Mouse (Mus musculus) hindbrain, embryonic 14.5 days (tissue): ENCODE measurements at regions not wholly inside any gene's neighbourhood (a gene's known extent, or its start where the extent isn't known, plus 50 kb on each side); places are given as distances from the start of the nearest gene placed in this dataset.

ENCODE experiments used
- ATAC-seq: fragments of 200-750 bp; cut with Nextera tagmentation; 2 replicates; pipeline ENCODE4 v1.8.0; 2017; ENCODE audit warnings: moderate number of reproducible peaks, mild to moderate bottlenecking, moderate TSS enrichment, moderate library complexity; ENCODE audit not compliant: low FRiP score
- DNase-seq: peaks from one replicate; pipeline ENCODE4 v3.0.0-alpha.2; 2015; ENCODE audit warnings: low spot score
- H3K27ac ChIP-seq: fragments of 300-500 bp; sonication (generic); 2 replicates; pipeline ENCODE4 v1.5.1; 2014; ENCODE audit warnings: mild to moderate bottlenecking, moderate library complexity
- H3K27me3 ChIP-seq: fragments of 300-500 bp; sonication (generic); 2 replicates; pipeline ENCODE4 v1.6.1; 2014; ENCODE audit warnings: mild to moderate bottlenecking, low read length, mixed read lengths; ENCODE audit not compliant: control insufficient read depth, insufficient read depth
- H3K36me3 ChIP-seq: fragments of 300-500 bp; sonication (generic); replicated peaks from 2 replicates; pipeline ENCODE4 v1.6.1; 2014; ENCODE audit not compliant: control insufficient read depth, insufficient read depth
- H3K4me1 ChIP-seq: fragments of 300-500 bp; sonication (generic); replicated peaks from 2 replicates; pipeline ENCODE4 v1.6.1; 2014; ENCODE audit warnings: antibody characterized with exemption, low read length, mixed read lengths; ENCODE audit not compliant: control insufficient read depth, insufficient read depth
- H3K4me2 ChIP-seq: fragments of 300-500 bp; sonication (generic); replicated peaks from 2 replicates; pipeline ENCODE4 v1.6.1; 2014; ENCODE audit warnings: mild to moderate bottlenecking, moderate library complexity
- H3K4me3 ChIP-seq: fragments of 300-500 bp; sonication (generic); replicated peaks from 2 replicates; pipeline ENCODE4 v1.5.1; 2014; ENCODE audit warnings: mild to moderate bottlenecking, low read length
- H3K9ac ChIP-seq: fragments of 300-500 bp; sonication (generic); 2 replicates; pipeline ENCODE4 v1.6.1; 2014
- H3K9me3 ChIP-seq: fragments of 300-500 bp; sonication (generic); 2 replicates; pipeline ENCODE4 v1.6.1; 2016; ENCODE audit warnings: low read length; ENCODE audit not compliant: control insufficient read depth
- WGBS: fragments of 180-500 bp; shearing (Covaris S2); extraction: QIAGEN DNeasy Blood & Tissue Kit; methylation state at CpG from one replicate; pipeline ENCODE4 v1.1.7; 2014; 5-methylcytosine and 5-hydroxymethylcytosine counted together

DNA sequence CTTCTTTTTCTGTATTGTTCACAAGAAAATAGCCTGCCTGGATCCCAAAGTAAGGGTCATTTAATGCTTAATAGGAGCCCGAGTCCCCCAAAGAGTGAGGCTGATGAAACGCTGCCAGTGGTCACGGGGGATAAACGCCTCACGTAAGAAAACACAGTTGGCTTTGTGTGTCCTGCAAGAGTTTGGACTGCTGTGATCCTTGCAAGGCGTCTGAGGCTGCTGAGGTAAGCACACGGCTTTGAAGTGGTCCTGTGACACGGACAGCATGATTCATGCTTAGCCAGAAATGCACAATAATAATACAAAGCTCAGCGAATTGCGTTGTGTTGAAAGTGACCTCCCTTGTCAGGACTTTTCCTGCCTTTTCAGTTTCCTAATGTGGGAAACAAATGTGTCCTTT lies 158.8 kb downstream of the Lyplal1 start:
- WGBS: 49% methylated on average over 10 of the region's 10 CpGs
- Histone ChIP-seq H3K9me3 (no peaks in the 10 kb centered on the region), H3K36me3 (no peaks in the 10 kb centered on the region), H3K9ac (no peak overlapping the region), H3K4me2 (0 out of 2 replicates have a peak overlapping the region, but pooled peaks have one; percentile 0), H3K27me3 (no peaks in the 10 kb centered on the region; the same call in 1 of the 2 replicates), H3K4me1 (no peaks in the 10 kb centered on the region), H3K27ac (no peak overlapping the region), H3K4me3 (no peak overlapping the region)
- ATAC-seq (no peak), DNase-seq (no peak)

DNA sequence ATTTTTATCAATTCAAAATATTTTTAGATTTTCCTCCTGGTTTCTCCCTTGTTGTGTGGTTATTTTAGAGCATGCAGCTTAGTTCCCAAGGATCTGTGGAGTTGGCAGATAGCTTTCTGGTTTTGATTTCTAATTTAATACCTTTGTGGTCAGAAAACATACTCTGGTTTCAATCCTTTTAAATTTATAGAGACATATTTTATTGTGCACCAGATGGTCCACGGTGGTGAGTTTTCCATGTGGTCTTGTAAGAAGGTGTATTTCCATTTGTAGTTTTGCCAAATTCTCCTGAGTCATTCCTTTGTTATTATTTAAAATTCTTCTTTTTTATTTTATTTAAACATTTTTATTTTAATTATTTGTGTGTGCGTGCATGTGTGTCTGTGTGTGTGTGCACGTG lies 154.5 kb downstream of the Lyplal1 start:
- no peak for DNase-seq

DNA sequence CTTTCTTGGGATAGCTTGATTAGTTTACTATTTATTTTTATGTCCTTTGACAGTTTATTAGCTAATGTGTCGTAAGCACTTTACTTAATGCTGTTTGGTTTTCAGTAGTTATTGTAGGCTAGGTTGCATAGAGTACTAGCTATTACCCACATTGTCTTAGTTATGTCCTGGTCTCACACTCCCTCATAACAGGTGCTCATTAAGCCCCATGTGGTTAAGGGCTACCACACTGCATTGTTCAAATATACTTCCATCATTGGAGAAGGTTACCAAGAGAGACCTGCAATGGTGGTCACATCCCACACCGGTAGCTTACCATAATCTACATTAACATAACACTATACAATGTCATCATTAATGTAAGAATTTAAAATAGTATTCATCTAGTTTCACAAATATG lies 153.3 kb downstream of the Lyplal1 start:
- WGBS: 94% methylated on average over 2 of the region's 2 CpGs
- ATAC-seq: no peak
- Histone ChIP-seq H3K36me3 (no peaks in the 10 kb centered on the region), H3K27ac (no peak overlapping the region), H3K4me1 (no peaks in the 10 kb centered on the region), H3K4me2 (no peak overlapping the region), H3K9me3 (no peaks in the 10 kb centered on the region), H3K27me3 (no peaks in the 10 kb centered on the region; the same call in 1 of the 2 replicates), H3K9ac (no peak overlapping the region), H3K4me3 (no peak overlapping the region)
- no peak for DNase-seq

More for the DNA sequence above, 154.5 kb downstream of the Lyplal1 start:
- 94% methylated on average over 3 of the region's 3 CpGs for WGBS
- Histone ChIP-seq H3K27ac (no peak overlapping the region), H3K9me3 (no peaks in the 10 kb centered on the region), H3K4me1 (no peaks in the 10 kb centered on the region), H3K9ac (no peak overlapping the region), H3K27me3 (no peaks in the 10 kb centered on the region; the same call in 1 of the 2 replicates), H3K36me3 (no peaks in the 10 kb centered on the region), H3K4me3 (no peak overlapping the region), H3K4me2 (no peak overlapping the region)
- no peak for ATAC-seq

DNA sequence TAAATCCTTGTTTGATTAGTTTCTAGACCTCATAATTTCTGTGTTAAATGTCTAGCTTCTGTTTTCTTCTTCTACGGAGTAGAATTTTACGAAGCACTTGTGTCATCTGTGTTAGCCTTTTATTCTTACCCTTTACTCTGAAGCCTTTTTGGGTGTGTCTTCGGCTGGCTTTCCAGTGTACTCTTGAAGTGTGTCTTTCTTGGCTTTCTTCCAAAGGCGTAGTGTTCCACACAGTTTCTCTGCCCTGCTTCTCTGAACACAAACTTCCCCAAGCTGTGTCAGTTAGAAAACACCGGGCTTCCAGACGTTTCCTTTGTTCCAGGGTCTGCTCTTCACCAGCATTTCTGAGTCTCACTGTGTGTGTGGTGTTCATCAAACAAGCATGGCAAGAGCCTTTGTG lies 152.7 kb downstream of the Lyplal1 start:
- no peaks in the 10 kb centered on the region for H3K9me3 ChIP-seq
- ATAC-seq (no peak), DNase-seq (no peak)
- no peak overlapping the region for H3K9ac ChIP-seq
- H3K4me3 ChIP-seq: no peak overlapping the region
- WGBS: 58% methylated on average over 6 of the region's 6 CpGs
- no peaks in the 10 kb centered on the region for H3K4me1 ChIP-seq
- no peak overlapping the region for H3K27ac ChIP-seq
- H3K4me2 ChIP-seq: no peak overlapping the region
- H3K27me3 ChIP-seq: no peaks in the 10 kb centered on the region; the same call in 1 of the 2 replicates
- no peaks in the 10 kb centered on the region for H3K36me3 ChIP-seq

DNA sequence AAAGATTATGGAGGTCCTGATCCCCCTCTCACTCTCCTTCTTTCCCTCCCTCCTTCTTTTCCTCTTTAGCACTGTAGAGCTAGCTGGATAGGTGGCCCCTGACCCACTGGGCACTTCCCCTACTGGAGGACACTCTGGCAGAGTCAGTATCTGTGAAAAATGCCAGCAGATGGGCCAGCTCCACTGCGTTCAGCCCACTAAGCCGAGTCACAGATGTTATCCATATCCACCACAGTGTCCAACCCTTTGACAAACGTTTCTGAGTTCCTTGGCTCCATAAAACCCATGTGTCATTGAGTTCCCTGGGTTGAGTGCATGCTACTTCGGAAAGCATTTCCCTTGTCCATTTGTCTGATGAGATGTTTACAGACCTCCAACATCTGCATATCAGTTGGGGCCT lies 149.9 kb downstream of the Lyplal1 start:
- WGBS: 96% methylated on average over 4 of the region's 4 CpGs
- Histone ChIP-seq H3K4me2 (no peak overlapping the region), H3K27ac (no peak overlapping the region), H3K4me1 (no peaks in the 10 kb centered on the region), H3K4me3 (no peak overlapping the region), H3K36me3 (no peaks in the 10 kb centered on the region), H3K9me3 (no peaks in the 10 kb centered on the region), H3K27me3 (no peaks in the 10 kb centered on the region), H3K9ac (no peak overlapping the region)
- DNase-seq (no peak), ATAC-seq (no peak)

DNA sequence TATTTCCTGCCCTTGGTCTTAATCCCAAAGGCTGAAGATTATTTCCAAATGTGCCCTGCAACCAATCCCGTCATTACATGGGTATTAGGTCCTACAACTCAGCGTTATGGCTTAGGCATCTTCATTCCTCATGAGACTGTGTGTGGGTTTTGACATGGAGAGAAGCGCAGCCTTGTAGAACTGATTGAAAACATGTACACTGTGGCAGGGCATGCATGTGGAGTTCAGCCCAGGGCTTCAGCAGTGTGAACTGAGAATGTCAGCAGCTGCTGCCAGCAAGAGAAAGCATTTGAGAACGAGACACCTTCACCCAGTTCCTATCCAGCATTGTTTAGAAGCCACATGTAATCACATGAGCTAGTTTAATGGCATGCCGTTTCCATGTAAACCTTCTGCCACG lies 149.3 kb downstream of the Lyplal1 start:
- H3K4me3 ChIP-seq: no peak overlapping the region
- no peak overlapping the region for H3K4me2 ChIP-seq
- no peaks in the 10 kb centered on the region for H3K36me3 ChIP-seq
- no peaks in the 10 kb centered on the region for H3K27me3 ChIP-seq
- H3K4me1 ChIP-seq: no peaks in the 10 kb centered on the region
- no peaks in the 10 kb centered on the region for H3K9me3 ChIP-seq
- no peak for ATAC-seq
- no peak overlapping the region for H3K27ac ChIP-seq
- 81% methylated on average over 6 of the region's 6 CpGs for WGBS
- H3K9ac ChIP-seq: no peak overlapping the region
- DNase-seq: no peak

DNA sequence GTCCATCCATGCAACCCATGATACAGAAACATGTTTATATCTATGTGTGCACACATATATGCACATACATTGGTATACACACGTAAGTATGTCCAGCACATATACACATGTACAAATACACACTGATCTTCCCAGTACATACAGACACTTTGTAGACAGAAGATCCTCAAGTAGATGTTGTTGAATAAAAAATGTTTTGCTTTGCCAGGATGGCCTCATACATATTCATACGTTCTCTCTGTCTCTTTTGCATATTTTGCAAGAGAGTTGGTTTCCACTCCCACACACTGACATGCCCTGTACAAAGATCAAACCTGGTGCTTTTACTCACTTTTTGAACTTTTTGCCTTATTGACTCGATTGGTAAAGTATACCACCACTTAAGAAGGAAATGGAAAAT lies 148.5 kb downstream of the Lyplal1 start:
- no peaks in the 10 kb centered on the region for H3K9me3 ChIP-seq
- H3K9ac ChIP-seq: no peak overlapping the region
- ATAC-seq (no peak), DNase-seq (no peak)
- 87% methylated on average over 3 of the region's 3 CpGs for WGBS
- H3K27me3 ChIP-seq: no peaks in the 10 kb centered on the region
- no peak overlapping the region for H3K4me3 ChIP-seq
- H3K4me2 ChIP-seq: no peak overlapping the region
- H3K36me3 ChIP-seq: no peaks in the 10 kb centered on the region
- H3K27ac ChIP-seq: no peak overlapping the region
- H3K4me1 ChIP-seq: no peaks in the 10 kb centered on the region

DNA sequence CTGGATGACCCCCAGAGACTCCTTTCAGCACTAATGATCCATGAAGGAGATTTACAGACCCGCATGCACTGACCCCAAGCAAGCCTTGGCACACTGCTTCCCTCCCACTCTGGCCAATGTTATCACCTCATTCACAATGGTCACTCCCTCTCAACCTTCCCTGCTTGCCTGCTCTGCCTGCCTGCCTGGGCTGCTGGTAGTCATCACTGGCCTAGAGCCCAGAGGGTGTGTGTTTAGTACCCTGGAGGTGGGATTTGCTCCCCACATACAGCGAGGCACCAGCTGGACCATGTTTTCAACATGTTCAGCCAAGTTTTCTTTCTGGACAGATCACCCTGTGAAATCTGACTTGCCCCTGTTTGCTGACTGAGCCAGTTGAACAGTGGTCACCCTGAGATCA lies 147.9 kb downstream of the Lyplal1 start:
- no peak overlapping the region for H3K27ac ChIP-seq
- 29% methylated on average over 2 of the region's 2 CpGs for WGBS
- no peak for ATAC-seq

DNA sequence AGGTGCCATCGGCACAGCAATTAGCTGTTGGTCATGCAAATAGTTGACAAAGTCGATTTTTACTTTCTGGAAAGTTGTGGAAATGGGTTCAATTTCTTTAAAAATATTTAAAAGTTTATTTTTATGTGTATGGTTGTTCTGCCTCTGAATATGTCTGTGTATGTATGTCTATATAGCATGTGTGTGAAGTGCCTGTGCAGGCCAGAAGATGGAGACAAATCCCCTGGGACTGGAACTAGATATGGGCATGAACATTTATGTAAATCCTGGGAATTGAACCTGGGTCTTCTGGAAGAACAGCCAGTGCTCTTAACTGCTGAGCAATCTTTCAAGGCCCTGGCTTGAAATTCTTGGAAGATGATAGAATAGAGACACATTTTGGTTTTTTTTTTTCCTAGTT lies 140.0 kb downstream of the Lyplal1 start:
- no peak overlapping the region for H3K4me2 ChIP-seq
- DNase-seq: no peak

More for the DNA sequence above, 147.9 kb downstream of the Lyplal1 start:
- Histone ChIP-seq H3K4me1 (no peaks in the 10 kb centered on the region), H3K27me3 (no peaks in the 10 kb centered on the region), H3K4me2 (no peak overlapping the region), H3K9ac (no peak overlapping the region), H3K4me3 (no peak overlapping the region), H3K36me3 (no peaks in the 10 kb centered on the region), H3K9me3 (no peaks in the 10 kb centered on the region)
- DNase-seq: no peak

DNA sequence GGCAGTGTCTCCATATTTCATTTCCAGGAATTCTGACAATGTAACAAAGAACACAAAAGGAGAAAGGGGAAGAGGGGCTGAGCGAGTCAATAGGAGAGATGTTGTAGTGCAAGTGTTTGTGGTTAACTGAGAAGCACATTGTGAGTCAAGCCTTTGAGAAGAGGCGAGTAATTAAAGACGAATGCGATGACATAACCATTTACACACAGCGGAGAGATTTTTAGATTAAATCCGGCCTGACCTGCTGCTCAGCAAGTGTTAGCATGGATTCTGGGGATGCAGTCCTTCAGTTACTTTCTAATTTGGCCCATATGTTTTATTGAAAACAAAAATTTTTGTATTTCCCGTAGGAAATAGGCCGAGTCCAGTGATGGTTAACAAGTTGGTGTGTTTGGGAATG lies 127.7 kb downstream of the Lyplal1 start:
- Histone ChIP-seq H3K4me1 (no peaks in the 10 kb centered on the region), H3K27ac (no peak overlapping the region), H3K27me3 (no peaks in the 10 kb centered on the region), H3K4me2 (no peak overlapping the region), H3K4me3 (no peak overlapping the region), H3K9ac (no peak overlapping the region), H3K9me3 (no peaks in the 10 kb centered on the region), H3K36me3 (no peaks in the 10 kb centered on the region)
- ATAC-seq: no peak
- WGBS: 83% methylated on average over 8 of the region's 8 CpGs
- no peak for DNase-seq

More for the DNA sequence above, 140.0 kb downstream of the Lyplal1 start:
- Histone ChIP-seq H3K4me3 (no peak overlapping the region), H3K27ac (no peak overlapping the region), H3K4me1 (no peaks in the 10 kb centered on the region), H3K9ac (no peak overlapping the region), H3K36me3 (no peaks in the 10 kb centered on the region), H3K27me3 (no peaks in the 10 kb centered on the region), H3K9me3 (no peaks in the 10 kb centered on the region)
- ATAC-seq: no peak
- WGBS: 89% methylated on average over 2 of the region's 2 CpGs
